Mouse (Mus musculus): Measurements from ENCODE around the gene Slc24a1. TPM values are rescaled to one million over a fixed set of nuclear protein-coding genes. Genes with fewer than 3 reads are reported as not detected.

Slc24a1 gene
- polyA plus RNA-seq, 1 experiment = 0.05 TPM

- Histone ChIP-seq H3K27ac (ENCODE audit: control insufficient read depth, insufficient read depth, low read length) (no peak overlapping the region), H3K4me3 (ENCODE audit: control insufficient read depth, insufficient read depth, low read length) (no peak overlapping the region), H3K4me1 (replicated peaks; ENCODE audit: control insufficient read depth, insufficient read depth, low read length) (no peaks in the 10 kb centered on the region), H3K36me3 (ENCODE audit: control insufficient read depth, insufficient read depth, low read length) (no peaks in the 10 kb centered on the region), H3K27me3 (ENCODE audit: control insufficient read depth, insufficient read depth, low read length) (no peaks in the 10 kb centered on the region)
- no peak for TF ChIP-seq CTCF (IDR thresholded peaks at IDR 0.05; ENCODE audit: borderline replicate concordance, control insufficient read depth, extremely low read depth, insufficient read depth, low read length, poor library complexity)
- no peak for TF ChIP-seq POLR2A (IDR thresholded peaks at IDR 0.05; ENCODE audit: control insufficient read depth, extremely low read depth, insufficient read depth, low read length, poor library complexity)
- WGBS = 90% methylated on average over 2 of the region's 2 CpGs
- no peak for DNase-seq
Measured at GRCm38 (mm10) chr9:64939790-64940189, 11.6 kb downstream of the Slc24a1 start.

- no peak overlapping the region for H3K4me3 ChIP-seq (ENCODE audit: control insufficient read depth, insufficient read depth, low read length)
- no peak overlapping the region for H3K27ac ChIP-seq (ENCODE audit: control insufficient read depth, insufficient read depth, low read length)
- TF ChIP-seq POLR2A (IDR thresholded peaks at IDR 0.05; ENCODE audit: control insufficient read depth, extremely low read depth, insufficient read depth, low read length, poor library complexity) = no peak
- no peak for TF ChIP-seq CTCF (IDR thresholded peaks at IDR 0.05; ENCODE audit: borderline replicate concordance, control insufficient read depth, extremely low read depth, insufficient read depth, low read length, poor library complexity)
- H3K27me3 ChIP-seq (ENCODE audit: control insufficient read depth, insufficient read depth, low read length) = no peaks in the 10 kb centered on the region
- H3K4me1 ChIP-seq (replicated peaks; ENCODE audit: control insufficient read depth, insufficient read depth, low read length) = no peaks in the 10 kb centered on the region
- 48% methylated on average over 4 of the region's 4 CpGs for WGBS
- no peak for DNase-seq
- no peaks in the 10 kb centered on the region for H3K36me3 ChIP-seq (ENCODE audit: control insufficient read depth, insufficient read depth, low read length)
Measured at GRCm38 (mm10) chr9:64939281-64939680, 12.1 kb downstream of the Slc24a1 start.

- no peaks in the 10 kb centered on the region for H3K4me1 ChIP-seq (replicated peaks; ENCODE audit: control insufficient read depth, insufficient read depth, low read length)
- no peak for TF ChIP-seq POLR2A (IDR thresholded peaks at IDR 0.05; ENCODE audit: control insufficient read depth, extremely low read depth, insufficient read depth, low read length, poor library complexity)
- no peak for TF ChIP-seq CTCF (IDR thresholded peaks at IDR 0.05; ENCODE audit: borderline replicate concordance, control insufficient read depth, extremely low read depth, insufficient read depth, low read length, poor library complexity)
- DNase-seq = no peak
- H3K4me3 ChIP-seq (ENCODE audit: control insufficient read depth, insufficient read depth, low read length) = no peak overlapping the region
- H3K36me3 ChIP-seq (ENCODE audit: control insufficient read depth, insufficient read depth, low read length) = no peaks in the 10 kb centered on the region
- no peaks in the 10 kb centered on the region for H3K27me3 ChIP-seq (ENCODE audit: control insufficient read depth, insufficient read depth, low read length)
- no peak overlapping the region for H3K27ac ChIP-seq (ENCODE audit: control insufficient read depth, insufficient read depth, low read length)
- WGBS = 25% methylated on average over 5 of the region's 5 CpGs
Measured at GRCm38 (mm10) chr9:64938535-64938934, 12.9 kb downstream of the Slc24a1 start.

- TF ChIP-seq POLR2A (IDR thresholded peaks at IDR 0.05; ENCODE audit: control insufficient read depth, extremely low read depth, insufficient read depth, low read length, poor library complexity) (no peak), CTCF (IDR thresholded peaks at IDR 0.05; ENCODE audit: borderline replicate concordance, control insufficient read depth, extremely low read depth, insufficient read depth, low read length, poor library complexity) (no peak)
- DNase-seq = no peak
- Histone ChIP-seq H3K4me3 (ENCODE audit: control insufficient read depth, insufficient read depth, low read length) (no peak overlapping the region), H3K27ac (ENCODE audit: control insufficient read depth, insufficient read depth, low read length) (no peak overlapping the region), H3K4me1 (replicated peaks; ENCODE audit: control insufficient read depth, insufficient read depth, low read length) (no peaks in the 10 kb centered on the region), H3K27me3 (ENCODE audit: control insufficient read depth, insufficient read depth, low read length) (no peaks in the 10 kb centered on the region), H3K36me3 (ENCODE audit: control insufficient read depth, insufficient read depth, low read length) (no peaks in the 10 kb centered on the region)
- 69% methylated on average over 5 of the region's 5 CpGs for WGBS
Measured at GRCm38 (mm10) chr9:64937491-64937890, 13.9 kb downstream of the Slc24a1 start.

- Histone ChIP-seq H3K27me3 (ENCODE audit: control insufficient read depth, insufficient read depth, low read length) (no peaks in the 10 kb centered on the region), H3K27ac (ENCODE audit: control insufficient read depth, insufficient read depth, low read length) (no peak overlapping the region), H3K36me3 (ENCODE audit: control insufficient read depth, insufficient read depth, low read length) (no peaks in the 10 kb centered on the region), H3K4me3 (ENCODE audit: control insufficient read depth, insufficient read depth, low read length) (no peak overlapping the region), H3K4me1 (replicated peaks; ENCODE audit: control insufficient read depth, insufficient read depth, low read length) (no peaks in the 10 kb centered on the region)
- TF ChIP-seq POLR2A (IDR thresholded peaks at IDR 0.05; ENCODE audit: control insufficient read depth, extremely low read depth, insufficient read depth, low read length, poor library complexity) = no peak
- TF ChIP-seq CTCF (IDR thresholded peaks at IDR 0.05; ENCODE audit: borderline replicate concordance, control insufficient read depth, extremely low read depth, insufficient read depth, low read length, poor library complexity) = no peak
- 8% methylated on average over 6 of the region's 6 CpGs for WGBS
- peak; percentile 72 for DNase-seq
Measured at GRCm38 (mm10) chr9:64936508-64936907, 14.9 kb downstream of the Slc24a1 start.

GRCm38 (mm10) chr9:64934015-64934754, 17.2 kb downstream of the Slc24a1 start:
- no peak for DNase-seq
- WGBS = 78% methylated on average over 15 of the region's 15 CpGs

More at GRCm38 (mm10) chr9:64934015-64934754, 17.2 kb downstream of the Slc24a1 start:
- H3K4me3 ChIP-seq (ENCODE audit: control insufficient read depth, insufficient read depth, low read length) = no peak overlapping the region
- H3K4me1 ChIP-seq (replicated peaks; ENCODE audit: control insufficient read depth, insufficient read depth, low read length) = no peaks in the 10 kb centered on the region
- H3K27ac ChIP-seq (ENCODE audit: control insufficient read depth, insufficient read depth, low read length) = no peak overlapping the region
- no peaks in the 10 kb centered on the region for H3K27me3 ChIP-seq (ENCODE audit: control insufficient read depth, insufficient read depth, low read length)
- TF ChIP-seq CTCF (IDR thresholded peaks at IDR 0.05; ENCODE audit: borderline replicate concordance, control insufficient read depth, extremely low read depth, insufficient read depth, low read length, poor library complexity) (no peak), POLR2A (IDR thresholded peaks at IDR 0.05; ENCODE audit: control insufficient read depth, extremely low read depth, insufficient read depth, low read length, poor library complexity) (no peak)
- H3K36me3 ChIP-seq (ENCODE audit: control insufficient read depth, insufficient read depth, low read length) = no peaks in the 10 kb centered on the region
